Mouse (Mus musculus) brown adipose tissue, adult 24 weeks (tissue): ENCODE data around the gene 1700030K09Rik. TPM values are rescaled to one million over a fixed set of nuclear protein-coding genes. Genes with fewer than 3 reads are reported as not detected.

ENCODE experiments used
- H3K27ac ChIP-seq: fragments of 200-500 bp; replicated peaks from 2 replicates; pipeline ENCODE4 v1.5.1; 2012; ENCODE audit warnings: low read depth, mild to moderate bottlenecking, low read length
- H3K4me1 ChIP-seq: fragments of 200-500 bp; 2 replicates; pipeline ENCODE4 v1.6.1; 2012; ENCODE audit warnings: low read length, mixed read lengths; ENCODE audit not compliant: control insufficient read depth, insufficient read depth, insufficient read length
- H3K4me3 ChIP-seq: fragments of 200-500 bp; 2 replicates; pipeline ENCODE4 v1.5.1; 2012; ENCODE audit warnings: low read depth, mild to moderate bottlenecking, low read length, moderate library complexity; ENCODE audit not compliant: insufficient read depth
- polyA plus RNA-seq: library from polyadenylated mRNA; stranded (reverse); fragments of >200 nt; gene quantifications from 2 replicates; pipeline ENCODE4 v1.2.4, GENCODE M21; 2012; ENCODE audit not compliant: missing spikeins, insufficient read depth, insufficient read length

Gene 1700030K09Rik
- 3.1 and 4.9 TPM in 2 replicates for polyA plus RNA-seq

DNA sequence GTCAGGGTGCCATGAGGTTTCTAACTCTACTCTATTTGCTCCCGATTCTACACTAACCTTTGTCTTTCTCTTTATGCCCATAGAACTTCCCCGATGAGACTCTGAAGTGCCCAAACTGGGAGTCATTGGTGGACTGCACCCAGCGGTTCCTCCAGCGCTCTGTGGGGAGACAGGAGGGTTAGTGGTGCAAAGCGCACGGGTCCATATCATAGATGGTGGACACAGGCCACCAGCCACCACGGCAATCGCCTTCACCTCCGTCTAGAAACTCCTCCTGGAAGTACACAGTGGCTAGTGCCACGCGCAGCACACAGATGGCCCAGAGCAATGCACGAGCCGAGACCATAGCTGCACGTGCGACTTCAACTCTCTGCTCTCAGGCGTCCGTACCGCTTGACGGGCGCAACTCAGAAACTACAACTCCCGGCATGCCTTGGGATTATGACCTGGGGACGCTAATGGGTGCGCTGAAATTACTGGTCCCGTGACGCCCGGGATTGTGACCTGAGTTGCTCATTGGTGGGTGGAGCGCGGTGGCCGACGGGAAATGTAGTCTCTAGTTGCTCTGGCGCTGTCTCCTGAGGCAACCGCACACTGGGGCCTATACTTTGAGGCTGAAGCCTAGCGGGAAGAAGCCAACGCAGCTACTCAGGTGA lies at the start of gene 1700030K09Rik, which contains the start of gene Calr3:
1700030K09Rik (plus strand) TSS at position 543 of the 656 bp plus-strand sequence.
Calr3 (minus strand) TSS at position 533 of the 656 bp plus-strand sequence.
- Histone ChIP-seq H3K4me3 (peak within 1 kb of the TSS; percentile 73), H3K4me1 (0 out of 2 replicates have a peak, but pooled peaks cover 2% of the 10 kb centered on the region), H3K27ac (peak within 1 kb of the TSS; percentile 67)

GRCm38 (mm10) chr8:72401381-72401780 lies 42.3 kb upstream of the 1700030K09Rik start:
- Histone ChIP-seq H3K27ac (no peak overlapping the region), H3K4me1 (peaks cover 19% of the 10 kb centered on the region), H3K4me3 (no peak overlapping the region)

DNA sequence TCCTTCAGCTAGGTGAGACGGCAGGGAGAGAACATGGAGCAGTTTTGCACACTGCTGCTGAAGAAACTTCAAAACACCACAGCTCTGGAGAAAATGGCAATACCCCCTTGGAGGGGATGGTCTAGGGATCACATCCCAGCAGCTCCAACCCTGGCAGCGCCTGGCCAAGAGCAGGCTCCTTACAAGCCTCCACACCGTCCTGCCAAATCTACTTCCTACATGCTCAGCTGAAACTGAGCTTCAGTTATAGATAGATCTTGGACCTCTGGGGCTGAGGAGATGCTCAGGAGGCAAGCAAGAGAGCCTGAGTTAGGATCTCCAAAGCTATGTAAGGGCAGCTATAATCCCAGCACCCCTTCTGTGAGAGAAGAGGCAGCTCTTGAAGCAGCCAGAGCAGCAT lies 40.7 kb upstream of the 1700030K09Rik start:
- no peak overlapping the region for H3K27ac ChIP-seq
- H3K4me1 ChIP-seq, result peaks cover 19% of the 10 kb centered on the region
- H3K4me3 ChIP-seq, result no peak overlapping the region

DNA sequence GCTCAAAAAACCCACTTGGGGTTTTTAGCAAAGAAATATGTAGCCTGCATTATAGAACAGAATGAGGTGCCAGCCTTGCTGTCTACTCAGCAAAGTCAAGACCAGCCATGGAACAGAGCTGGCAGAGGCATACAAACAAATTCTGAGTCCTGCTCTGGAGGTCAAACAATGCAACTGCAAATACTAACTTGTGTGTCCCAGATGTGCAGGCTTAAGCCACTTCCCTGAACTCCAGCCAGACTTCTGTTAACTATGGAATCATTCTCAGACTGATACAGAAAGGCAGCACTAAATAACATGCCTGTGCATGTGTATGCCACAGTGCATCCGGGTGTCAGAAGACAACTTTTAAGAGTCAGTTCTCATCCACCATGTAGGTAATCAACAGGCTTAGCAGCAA lies 35.8 kb upstream of the 1700030K09Rik start:
- H3K27ac ChIP-seq, result no peak overlapping the region
- peaks cover 27% of the 10 kb centered on the region for H3K4me1 ChIP-seq
- no peak overlapping the region for H3K4me3 ChIP-seq

DNA sequence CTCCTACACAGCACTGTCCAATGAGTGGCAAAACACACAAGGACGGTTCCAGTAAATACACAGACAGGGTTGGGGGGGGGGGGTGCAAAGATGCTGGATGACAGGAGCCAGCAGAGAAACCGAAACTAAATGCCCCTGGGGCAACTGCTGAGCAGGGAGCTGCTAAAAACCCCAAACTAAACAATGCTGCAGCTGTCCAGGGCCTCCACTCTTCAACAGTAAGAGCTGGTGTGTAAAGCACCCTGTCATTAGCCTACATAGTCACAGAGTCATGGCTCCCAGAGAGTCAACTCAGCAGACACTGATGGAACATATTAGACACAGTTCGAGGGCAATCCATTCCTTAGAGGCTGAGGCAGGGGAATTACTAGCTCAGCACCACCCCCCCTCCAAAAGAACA lies 34.2 kb upstream of the 1700030K09Rik start:
- no peak overlapping the region for H3K4me3 ChIP-seq
- H3K27ac ChIP-seq, result 0 out of 2 replicates have a peak overlapping the region, but pooled peaks have one; percentile 43
- peaks cover 22% of the 10 kb centered on the region for H3K4me1 ChIP-seq

- Histone ChIP-seq H3K4me1 (peaks cover 43% of the 10 kb centered on the region), H3K4me3 (no peak overlapping the region), H3K27ac (no peak overlapping the region)
Measured at GRCm38 (mm10) chr8:72413839-72414238, 29.8 kb upstream of the 1700030K09Rik start.

DNA sequence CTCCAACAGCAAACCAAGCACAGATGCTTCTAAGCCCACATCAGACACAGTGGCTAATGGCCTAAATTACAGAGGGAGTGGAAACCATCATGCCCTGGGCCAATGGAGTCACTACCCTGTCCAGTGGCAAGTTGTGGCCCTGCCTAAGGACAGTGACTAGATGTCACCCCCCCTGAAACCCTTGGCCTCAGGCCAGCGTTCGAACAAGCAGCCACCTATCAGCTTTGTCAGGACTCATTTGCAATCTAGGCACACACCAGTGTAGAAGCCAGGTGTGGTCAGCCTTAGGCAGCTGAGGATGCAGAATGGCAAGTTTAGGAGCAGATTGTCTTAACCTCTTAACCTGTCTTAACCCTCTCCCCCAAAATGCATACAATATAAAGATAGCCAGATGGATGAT lies 28.4 kb upstream of the 1700030K09Rik start:
- Histone ChIP-seq H3K27ac (no peak overlapping the region), H3K4me1 (peaks cover 39% of the 10 kb centered on the region), H3K4me3 (no peak overlapping the region)

DNA sequence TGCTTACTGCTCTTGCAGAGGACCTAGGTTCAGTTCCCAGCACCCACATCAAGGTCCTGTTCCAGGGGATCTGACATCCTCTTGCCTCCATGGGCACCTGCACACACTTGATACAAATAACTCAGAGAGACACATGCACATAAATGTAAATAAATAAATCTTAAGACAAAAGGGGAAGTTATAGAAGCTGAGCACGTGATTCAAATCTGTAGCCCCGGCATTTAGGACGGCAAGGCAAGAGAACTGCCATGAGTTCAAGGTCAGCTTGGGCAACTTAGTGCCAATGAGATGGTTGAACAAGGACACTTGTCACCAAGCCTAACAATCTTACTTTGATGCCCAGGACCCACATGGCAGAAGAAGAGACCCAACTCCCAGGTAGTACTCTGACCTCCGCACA lies 25.6 kb upstream of the 1700030K09Rik start:
- H3K4me3 ChIP-seq, result no peak overlapping the region
- H3K27ac ChIP-seq, result no peak overlapping the region
- peaks cover 30% of the 10 kb centered on the region for H3K4me1 ChIP-seq

DNA sequence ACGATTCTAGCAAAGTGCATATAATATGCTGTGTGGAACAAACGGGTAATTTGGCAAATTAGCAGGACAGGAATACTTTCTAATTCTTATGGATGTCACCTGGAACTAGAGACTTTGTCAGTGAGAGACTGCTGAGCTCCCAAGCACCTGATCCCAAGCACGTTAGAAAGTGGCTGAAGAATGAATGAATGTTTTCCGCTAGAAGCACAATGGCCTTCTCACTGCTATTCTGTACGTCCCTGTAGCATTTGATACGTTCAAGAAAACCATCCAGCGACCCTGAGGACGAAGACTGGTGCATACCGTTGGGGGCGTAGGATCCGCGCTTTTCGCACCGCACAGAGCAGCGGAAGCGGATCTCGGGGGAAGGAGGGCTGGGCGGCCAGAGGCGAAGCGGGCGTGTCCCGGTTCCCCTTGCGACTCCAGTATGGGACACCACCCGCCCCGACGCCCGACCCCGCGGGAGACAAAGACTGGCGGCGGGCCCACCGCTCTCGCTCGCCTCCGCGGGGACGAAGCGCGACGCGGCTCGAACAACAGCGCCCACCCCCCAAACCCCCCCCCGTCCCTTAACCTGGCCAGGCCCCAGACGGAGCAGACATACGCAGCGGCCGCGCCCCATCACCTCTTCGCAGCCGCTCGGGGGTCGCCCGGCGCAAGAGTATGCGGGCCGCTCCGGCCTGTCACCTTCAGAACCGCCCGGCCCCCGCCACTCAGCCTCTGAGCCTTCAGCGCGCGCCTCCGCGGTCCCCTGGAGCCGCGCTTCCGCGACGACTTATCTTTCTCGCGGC lies 22.9 kb upstream of the 1700030K09Rik start:
- H3K4me1 ChIP-seq, result peaks cover 30% of the 10 kb centered on the region
- peak overlapping the region; percentile 62 for H3K27ac ChIP-seq
- H3K4me3 ChIP-seq, result peak overlapping the region; percentile 78

GRCm38 (mm10) chr8:72421362-72422335 lies 22.0 kb upstream of the 1700030K09Rik start, which contains the start of gene Eps15l1:
Eps15l1 (minus strand) TSS chr8:72421460.
- Histone ChIP-seq H3K4me1 (peaks cover 23% of the 10 kb centered on the region), H3K4me3 (peak within 1 kb of the TSS; percentile 78), H3K27ac (peak within 1 kb of the TSS; percentile 62)

DNA sequence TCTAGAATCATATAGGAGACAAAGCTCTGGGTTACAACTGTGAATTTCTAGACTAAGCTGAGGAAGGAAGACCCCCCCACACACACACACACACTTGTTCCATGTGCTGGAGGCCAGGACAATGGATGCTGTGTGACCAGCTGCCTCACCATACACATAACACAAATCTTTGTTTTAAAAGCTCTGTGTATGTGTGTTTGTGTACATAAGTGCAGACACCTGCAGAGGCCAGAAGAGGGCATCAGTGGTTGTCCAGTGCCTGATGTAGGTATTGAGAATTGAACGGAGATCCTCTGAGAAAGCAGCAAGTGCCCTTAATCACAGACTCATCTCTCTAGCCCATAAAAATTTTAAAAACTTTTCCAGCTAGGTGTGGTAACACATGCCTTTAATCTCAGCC lies 20.8 kb upstream of the 1700030K09Rik start:
- H3K4me3 ChIP-seq, result no peak overlapping the region
- peaks cover 12% of the 10 kb centered on the region for H3K4me1 ChIP-seq
- H3K27ac ChIP-seq, result no peak overlapping the region

- Histone ChIP-seq H3K4me3 (no peak overlapping the region), H3K4me1 (no peaks in the 10 kb centered on the region), H3K27ac (no peak overlapping the region)
Measured at GRCm38 (mm10) chr8:72429676-72430075, 14.0 kb upstream of the 1700030K09Rik start.

DNA sequence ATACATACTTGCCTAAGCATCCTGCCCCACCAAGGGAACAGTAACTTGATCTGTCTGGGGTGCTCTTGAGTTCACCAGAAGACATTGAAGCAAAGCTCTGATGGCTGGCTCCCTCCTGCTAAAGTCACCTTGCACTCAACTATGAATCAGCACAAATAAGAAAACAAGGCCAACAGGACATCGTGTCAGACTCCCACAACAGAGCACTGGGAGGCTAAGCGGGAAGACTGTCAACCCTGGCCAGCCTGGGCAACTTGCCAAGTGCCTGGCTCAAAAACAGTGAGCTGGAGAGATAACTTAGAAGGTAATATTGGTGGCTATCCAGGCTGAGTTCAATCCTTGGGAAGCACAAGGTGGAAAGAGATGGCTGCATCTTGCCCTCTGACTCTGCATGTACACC lies 8.7 kb upstream of the 1700030K09Rik start:
- Histone ChIP-seq H3K27ac (peak overlapping the region; percentile 55; the same call in 1 of the 2 replicates), H3K4me1 (no peaks in the 10 kb centered on the region), H3K4me3 (no peak overlapping the region)

- no peak overlapping the region for H3K27ac ChIP-seq
- no peak overlapping the region for H3K4me3 ChIP-seq
- H3K4me1 ChIP-seq, result no peaks in the 10 kb centered on the region
Measured at GRCm38 (mm10) chr8:72438248-72439015, 5.2 kb upstream of the 1700030K09Rik start.
